Comparison of ENCODE assay signal across 27 mouse cellular contexts in the genomic region with DNA sequence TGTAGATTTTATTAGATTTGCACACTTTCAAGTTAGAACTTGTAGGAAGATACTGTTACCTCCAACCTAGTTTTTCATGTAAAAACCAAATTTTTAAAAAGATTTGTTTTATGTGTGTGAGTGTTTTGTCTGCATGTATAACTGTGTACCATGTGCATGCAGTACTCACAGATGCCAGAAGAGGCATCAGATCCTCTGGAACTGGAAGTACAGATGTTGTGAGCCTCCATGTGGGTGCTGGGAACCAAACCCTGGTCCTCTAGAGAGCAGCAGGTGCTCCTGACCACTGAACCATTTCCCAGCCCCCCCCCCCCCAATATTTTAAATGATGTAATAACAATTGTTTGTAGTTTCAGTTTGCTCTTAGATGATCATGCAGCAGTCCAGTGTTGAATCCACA. TPM values are rescaled to one million over a fixed set of nuclear protein-coding genes. Genes with fewer than 3 reads are reported as not detected.
A peak's percentile ranks its signal among the peaks of the same experiment; 100 is the strongest.
DNase-seq lines count a peak whose midpoint lies in the region; ATAC-seq and TF ChIP-seq lines count a peak whose summit lies in the region.
"Had no signal": no experiment of that assay in that cellular context is flagged by ENCODE, and none has a peak within 500 bp of the region (broad histone marks: within the 10 kb centered on the region; RNA-seq: fewer than 3 reads in every experiment).

No protein-coding gene starts in this region.

- peaks cover 14% of the 10 kb centered on the region for H3K79me2 ChIP-seq in MEL (ENCODE audit: control insufficient read depth, insufficient read depth, low read length, poor library complexity)

- ATAC-seq in heart, embryonic 12.5 days (ENCODE audit: insufficient number of reproducible peaks, low FRiP score): no peak
- no peak for ATAC-seq in midbrain, postnatal 0 days (ENCODE audit: low FRiP score)
- ATAC-seq in midbrain, embryonic 15.5 days (replicated peaks): no peak
- no peak for ATAC-seq in stomach, postnatal 0 days (ENCODE audit: low FRiP score, low TSS enrichment)
- ATAC-seq: CD4-positive, CD25-positive, alpha-beta regulatory T cell, adult 4 months; forebrain, embryonic 15.5 days; intestine, postnatal 0 days had no signal

- peak; percentile 27; the same call in 1 of the 2 replicates for TF ChIP-seq CTCF in midbrain, postnatal 0 days (IDR thresholded peaks at IDR 0.05)
- TF ChIP-seq CTCF in MEL (IDR thresholded peaks at IDR 0.05 in 2 of 3, conservative IDR thresholded peaks at IDR 0.05 in 1 of 3; ENCODE audit: control insufficient read depth in 1 of 3, insufficient read depth in 1 of 3, low read depth in 2 of 3, low read length in 3 of 3, poor library complexity in 1 of 3, severe bottlenecking in 1 of 3): peak in 2 of 3 experiments; percentile 25 to 27; a peak in 3 of 6 replicates
- TF ChIP-seq CTCF in stomach, postnatal 0 days (IDR thresholded peaks at IDR 0.05; ENCODE audit: low read depth): peak; percentile 26; the same call in 1 of the 2 replicates

- H3K36me3 ChIP-seq in heart, embryonic 10.5 days: peaks cover 76% of the 10 kb centered on the region
- peaks cover 62% of the 10 kb centered on the region for H3K36me3 ChIP-seq in heart, embryonic 12.5 days
- H3K36me3 ChIP-seq in midbrain, postnatal 0 days (ENCODE audit: insufficient read depth, low read length): peaks cover 37% of the 10 kb centered on the region
- H3K36me3 ChIP-seq in midbrain, embryonic 15.5 days (replicated peaks): peaks cover 49% of the 10 kb centered on the region
- peaks cover 5 to 12% of the 10 kb centered on the region in 2 experiments for H3K36me3 ChIP-seq in MEL (ENCODE audit: control insufficient read depth in 1 of 2, insufficient read depth in 2 of 2, low read length in 2 of 2)
- peaks cover 26% of the 10 kb centered on the region for H3K36me3 ChIP-seq in stomach, postnatal 0 days (ENCODE audit: control insufficient read depth, insufficient read depth, low read length)

- no peak overlapping the region for H3K4me3 ChIP-seq in heart, embryonic 10.5 days
- H3K4me3 ChIP-seq in heart, embryonic 12.5 days: no peak overlapping the region
- H3K4me3 ChIP-seq in midbrain, postnatal 0 days (ENCODE audit: low read depth, low read length): no peak overlapping the region
- no peak overlapping the region for H3K4me3 ChIP-seq in midbrain, embryonic 15.5 days
- no peak overlapping the region for H3K4me3 ChIP-seq in MEL (ENCODE audit: control insufficient read depth in 1 of 2, insufficient read depth in 1 of 2, low read depth in 2 of 2, low read length in 2 of 2)
- no peak overlapping the region for H3K4me3 ChIP-seq in stomach, postnatal 0 days (ENCODE audit: low read depth, low read length)
- H3K4me3 ChIP-seq: embryonic facial prominence, embryonic 12.5 days; forebrain, embryonic 15.5 days; liver, embryonic 15.5 days; neural tube, embryonic 12.5 days had no signal

- H3K27ac ChIP-seq in heart, embryonic 10.5 days: no peak overlapping the region
- no peak overlapping the region for H3K27ac ChIP-seq in heart, embryonic 12.5 days (ENCODE audit: poor library complexity, severe bottlenecking)
- no peak overlapping the region for H3K27ac ChIP-seq in midbrain, postnatal 0 days (ENCODE audit: low read depth, low read length)
- H3K27ac ChIP-seq in midbrain, embryonic 15.5 days: no peak overlapping the region
- no peak overlapping the region for H3K27ac ChIP-seq in MEL (ENCODE audit: control insufficient read depth, low read depth, low read length)
- no peak overlapping the region for H3K27ac ChIP-seq in stomach, postnatal 0 days (replicated peaks)
- H3K27ac ChIP-seq: embryonic facial prominence, embryonic 12.5 days; forebrain, embryonic 15.5 days; hindbrain, embryonic 14.5 days; liver, embryonic 15.5 days; neural tube, embryonic 12.5 days had no signal

- TF ChIP-seq POLR2A in MEL (IDR thresholded peaks at IDR 0.05; ENCODE audit: control insufficient read depth in 1 of 2, insufficient read depth in 1 of 2, low read depth in 1 of 2, low read length in 2 of 2, poor library complexity in 1 of 2): no peak

- H3K9ac ChIP-seq in heart, embryonic 12.5 days: no peak overlapping the region
- H3K9ac ChIP-seq in midbrain, postnatal 0 days (replicated peaks; ENCODE audit: low read length, poor library complexity, severe bottlenecking): no peak overlapping the region
- H3K9ac ChIP-seq in midbrain, embryonic 15.5 days: no peak overlapping the region
- H3K9ac ChIP-seq in MEL (ENCODE audit: control insufficient read depth, low read depth, low read length, poor library complexity, severe bottlenecking): no peak overlapping the region
- H3K9ac ChIP-seq in stomach, postnatal 0 days (ENCODE audit: low read length): no peak overlapping the region
- H3K9ac ChIP-seq: embryonic facial prominence, embryonic 12.5 days; forebrain, embryonic 15.5 days; hindbrain, embryonic 14.5 days; liver, embryonic 15.5 days; neural tube, embryonic 12.5 days had no signal

- DNase-seq in heart, embryonic 10.5 days (ENCODE audit: low spot score): peak; percentile 38
- DNase-seq in midbrain, postnatal 0 days (ENCODE audit: low spot score): no peak
- DNase-seq in MEL (ENCODE audit: low read depth, low spot score): peak; percentile 32
- DNase-seq in stomach, postnatal 0 days (ENCODE audit: low spot score): no peak
- no peak for DNase-seq in T-cell, adult 2 months (ENCODE audit: low spot score)
- DNase-seq: adrenal gland, postnatal 14 days; cerebellum, adult 11-12 months; cerebellum, adult 9-11 months; embryo, embryonic 11 days; kidney, adult 9 months; kidney, postnatal 10 days; layer of hippocampus, adult 9-11 months; liver; lung, postnatal 10 days; midbrain, embryonic 14.5 days; right cerebral cortex, adult 18-20 months; spleen, adult 18-20 months; thymus, postnatal 14 days had no signal

- H3K9me3 ChIP-seq in heart, embryonic 10.5 days: peaks cover 7% of the 10 kb centered on the region; the same call in 1 of the 2 replicates
- peaks cover 7% of the 10 kb centered on the region for H3K9me3 ChIP-seq in heart, embryonic 12.5 days (replicated peaks)
- no peaks in the 10 kb centered on the region for H3K9me3 ChIP-seq in midbrain, postnatal 0 days (ENCODE audit: low read length)
- 0 out of 2 replicates have a peak, but pooled peaks cover 4% of the 10 kb centered on the region for H3K9me3 ChIP-seq in midbrain, embryonic 15.5 days
- no peaks in the 10 kb centered on the region for H3K9me3 ChIP-seq in MEL (replicated peaks; ENCODE audit: insufficient read depth, low read length)
- H3K9me3 ChIP-seq in stomach, postnatal 0 days (ENCODE audit: control insufficient read depth, low read length): no peaks in the 10 kb centered on the region
- H3K9me3 ChIP-seq: forebrain, embryonic 15.5 days; liver, embryonic 15.5 days had no signal

- TF ChIP-seq RAD21 in MEL (IDR thresholded peaks at IDR 0.05; ENCODE audit: low read depth, low read length): no peak

- H3K4me1 ChIP-seq in heart, embryonic 10.5 days: peaks cover 11% of the 10 kb centered on the region
- peaks cover 12% of the 10 kb centered on the region for H3K4me1 ChIP-seq in heart, embryonic 12.5 days (replicated peaks)
- peaks cover 4% of the 10 kb centered on the region; the same call in 1 of the 2 replicates for H3K4me1 ChIP-seq in midbrain, postnatal 0 days (ENCODE audit: insufficient read depth, low read length)
- peaks cover 19% of the 10 kb centered on the region for H3K4me1 ChIP-seq in midbrain, embryonic 15.5 days
- H3K4me1 ChIP-seq in MEL (ENCODE audit: control insufficient read depth in 1 of 2, insufficient read depth in 2 of 2, low read length in 2 of 2): peaks cover 0 to 5% of the 10 kb centered on the region in 2 experiments; a peak in 2 of 4 replicates
- no peaks in the 10 kb centered on the region; the same call in 1 of the 2 replicates for H3K4me1 ChIP-seq in stomach, postnatal 0 days (replicated peaks; ENCODE audit: control insufficient read depth, insufficient read depth)

- TF ChIP-seq EP300 in MEL (IDR thresholded peaks at IDR 0.05; ENCODE audit: low read depth in 1 of 2, low read length in 2 of 2): no peak
- TF ChIP-seq EP300 in stomach, postnatal 0 days (optimal IDR thresholded peaks at IDR 0.05): no peak

- no peak overlapping the region for H3K4me2 ChIP-seq in heart, embryonic 12.5 days
- no peak overlapping the region for H3K4me2 ChIP-seq in midbrain, postnatal 0 days (ENCODE audit: low read depth, low read length, poor library complexity, severe bottlenecking)
- no peak overlapping the region for H3K4me2 ChIP-seq in midbrain, embryonic 15.5 days
- H3K4me2 ChIP-seq in stomach, postnatal 0 days (replicated peaks; ENCODE audit: low read depth): no peak overlapping the region
- H3K4me2 ChIP-seq: embryonic facial prominence, embryonic 12.5 days; forebrain, embryonic 15.5 days; hindbrain, embryonic 14.5 days; liver, embryonic 15.5 days; neural tube, embryonic 12.5 days had no signal

- H3K27me3 ChIP-seq in heart, embryonic 10.5 days (ENCODE audit: insufficient read depth, poor library complexity, severe bottlenecking): no peaks in the 10 kb centered on the region
- no peaks in the 10 kb centered on the region for H3K27me3 ChIP-seq in heart, embryonic 12.5 days (replicated peaks)
- no peaks in the 10 kb centered on the region for H3K27me3 ChIP-seq in midbrain, postnatal 0 days (ENCODE audit: insufficient read depth, low read length)
- H3K27me3 ChIP-seq in midbrain, embryonic 15.5 days (replicated peaks): no peaks in the 10 kb centered on the region
- H3K27me3 ChIP-seq in MEL (ENCODE audit: control insufficient read depth in 1 of 2, insufficient read depth in 2 of 2, low read length in 2 of 2): no peaks in the 10 kb centered on the region
- H3K27me3 ChIP-seq in stomach, postnatal 0 days (ENCODE audit: control insufficient read depth, insufficient read depth, low read length): no peaks in the 10 kb centered on the region
- H3K27me3 ChIP-seq: embryonic facial prominence, embryonic 12.5 days; forebrain, embryonic 15.5 days; liver, embryonic 15.5 days; neural tube, embryonic 12.5 days had no signal

RNA-seq across cellular contexts. Expression of a gene that starts 5.8 kb away (rescaled TPM):
- 20.1 and 27.7 TPM in 2 replicates for polyA plus RNA-seq in heart, embryonic 10.5 days (2016; fragmentation: Nextera tagmentation; extraction: Ambion mirVana)
- polyA plus RNA-seq in heart, embryonic 12.5 days (2016; fragmentation: Nextera tagmentation; extraction: Ambion mirVana): 22.9 and 23.7 TPM in 2 replicates
- 28.8 and 32.3 TPM in 2 replicates for total RNA-seq in midbrain, postnatal 0 days (2014; rRNA removed)
- 9.4 and 9.6 TPM in 2 replicates for polyA plus RNA-seq in midbrain, postnatal 0 days (2015; fragmentation: Nextera tagmentation; extraction: Ambion mirVana)
- polyA plus RNA-seq in midbrain, embryonic 15.5 days (2015; fragmentation: Nextera tagmentation; extraction: Ambion mirVana): 15.0 TPM in 2 replicates
- 20.0 and 21.1 TPM in 2 replicates for total RNA-seq in MEL (2012; rRNA removed)
- polyA plus RNA-seq in MEL (2012; ENCODE audit: insufficient read depth in 1 of 2, insufficient read length in 2 of 2, low read depth in 1 of 2, low replicate concordance in 2 of 2, missing spikeins in 1 of 2): 10 to 100 TPM; 37.9 to 46.0 TPM
- 11.1 and 12.3 TPM in 2 replicates for polyA plus RNA-seq in stomach, postnatal 0 days (2015; fragmentation: Nextera tagmentation; extraction: Ambion mirVana)

RNA-seq across cellular contexts. Expression of a gene that starts 36.6 kb away (rescaled TPM):
- polyA plus RNA-seq in heart, embryonic 10.5 days (2016; fragmentation: Nextera tagmentation; extraction: Ambion mirVana): 17.1 and 26.0 TPM in 2 replicates
- polyA plus RNA-seq in heart, embryonic 12.5 days (2016; fragmentation: Nextera tagmentation; extraction: Ambion mirVana): 21.0 and 22.0 TPM in 2 replicates
- 13.0 and 22.2 TPM in 2 replicates for total RNA-seq in midbrain, postnatal 0 days (2014; rRNA removed)
- polyA plus RNA-seq in midbrain, postnatal 0 days (2015; fragmentation: Nextera tagmentation; extraction: Ambion mirVana): 16.5 and 20.6 TPM in 2 replicates
- polyA plus RNA-seq in midbrain, embryonic 15.5 days (2015; fragmentation: Nextera tagmentation; extraction: Ambion mirVana): 22.4 and 25.6 TPM in 2 replicates
- 33.0 and 37.1 TPM in 2 replicates for total RNA-seq in MEL (2012; rRNA removed)
- 10 to 100 TPM in 1 of 2 experiments, not detected in 1; 46.4 TPM for polyA plus RNA-seq in MEL (2012; ENCODE audit: insufficient read depth in 1 of 2, insufficient read length in 2 of 2, low read depth in 1 of 2, low replicate concordance in 2 of 2, missing spikeins in 1 of 2)
- polyA plus RNA-seq in stomach, postnatal 0 days (2015; fragmentation: Nextera tagmentation; extraction: Ambion mirVana): 30.2 and 33.5 TPM in 2 replicates

Comparison
In these comparisons a context has a peak if more than half of its experiments do, and no peak if none do; other contexts are left out.
1. DNase-seq: peak in heart, embryonic 10.5 days (single experiment) and MEL (single experiment); none in midbrain, postnatal 0 days (single experiment), stomach, postnatal 0 days (single experiment) and T-cell, adult 2 months (single experiment).
2. Peak in every context shown above with its lines, with median percentiles within 50 percentile points of each other: CTCF ChIP-seq.